Mouse (Mus musculus) bone marrow, adult 2 months (tissue): ENCODE measurements around the gene Hes1. TPM values are rescaled to one million over a fixed set of nuclear protein-coding genes. Genes with fewer than 3 reads are reported as not detected.

ENCODE experiments used
- H3K27ac ChIP-seq: fragments of 200-500 bp; 2 replicates; pipeline ENCODE4 v1.5.1; 2012; ENCODE audit warnings: low read depth, mild to moderate bottlenecking, control low read depth, inconsistent platforms, low read length; ENCODE audit not compliant: control insufficient read depth, poor library complexity, insufficient read depth
- H3K4me1 ChIP-seq: fragments of 200-500 bp; 2 replicates; pipeline ENCODE4 v1.6.1; 2011; ENCODE audit warnings: low read length; ENCODE audit not compliant: control insufficient read depth, insufficient read depth
- H3K4me3 ChIP-seq: fragments of 200-500 bp; replicated peaks from 2 replicates; pipeline ENCODE3; 2011; ENCODE audit warnings: mild to moderate bottlenecking, low read depth, low read length, control low read depth; ENCODE audit not compliant: control insufficient read depth
- CTCF ChIP-seq: fragments of 200-500 bp; IDR thresholded peaks from 2 replicates; pipeline ENCODE4 v1.5.1; 2011; ENCODE audit warnings: low read length, control low read depth; ENCODE audit not compliant: control insufficient read depth, insufficient read depth
- POLR2A ChIP-seq: fragments of 200-500 bp; IDR thresholded peaks from 2 replicates; pipeline ENCODE4 v1.6.1; 2011; ENCODE audit warnings: low read depth, mild to moderate bottlenecking, control low read depth, low read length, borderline replicate concordance; ENCODE audit not compliant: control insufficient read depth
- WGBS: fragments of 180-500 bp; shearing (Covaris S2); methylation state at CpG from one replicate; pipeline ENCODE4 v1.1.7; 2018; 5-methylcytosine and 5-hydroxymethylcytosine counted together
- polyA plus RNA-seq: library from polyadenylated mRNA; stranded (reverse); fragments of >200 nt; gene quantifications from 2 replicates; pipeline ENCODE4 v1.2.4, GENCODE M21; 2011; ENCODE audit warnings: low replicate concordance; ENCODE audit not compliant: missing spikeins, insufficient read depth, insufficient read length

The Hes1 gene
- polyA plus RNA-seq, 1 experiment: 12.4 TPM

DNA sequence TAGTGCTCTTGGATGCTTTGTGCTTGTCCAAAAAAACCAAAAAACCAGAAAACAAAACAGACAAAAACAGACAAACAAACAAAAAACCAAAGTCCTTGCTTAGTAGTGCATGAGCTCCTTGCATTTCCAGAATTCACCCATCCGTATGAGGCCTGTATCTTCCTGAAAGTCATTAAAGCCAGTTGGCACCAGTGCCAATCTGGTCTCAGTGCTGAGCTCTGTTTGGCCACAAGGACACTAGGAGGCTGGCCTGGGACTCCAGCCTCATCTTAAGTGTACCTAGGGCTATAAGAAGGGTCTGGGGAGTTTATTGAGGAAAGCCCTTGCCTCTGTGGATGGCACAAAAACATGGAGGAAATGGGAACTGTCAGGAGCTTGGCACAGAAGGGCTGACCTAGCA, 50.3 kb downstream of the Hes1 start:
- TF ChIP-seq CTCF (no peak), POLR2A (no peak)
- 76% methylated on average over 1 of the region's 1 CpGs for WGBS
- H3K4me1 ChIP-seq: peaks cover 2% of the 10 kb centered on the region; the same call in 1 of the 2 replicates
- H3K27ac ChIP-seq: no peak overlapping the region
- no peak overlapping the region for H3K4me3 ChIP-seq

Other genes with a start within 250 kb of the Hes1 start
- 0.22 TPM in 1 of 2 replicates, not detected in the other for gene Cpn2, start 203.1 kb downstream of the Hes1 start, polyA plus RNA-seq
- gene Lrrc15, start 218.9 kb downstream of the Hes1 start, polyA plus RNA-seq: 0.47 TPM in 1 of 2 replicates, not detected in the other
- 51.9 and 84.2 TPM in 2 replicates for gene Gp5, start 246.4 kb downstream of the Hes1 start, polyA plus RNA-seq